In genomic region chr5:138107130-138107529, GRCm38 (mm10) we compare ENCODE assay signal across 51 mouse cellular contexts. TPM values are rescaled to one million over a fixed set of nuclear protein-coding genes. Genes with fewer than 3 reads are reported as not detected.
"Had no signal": no experiment of that assay in that cellular context is flagged by ENCODE, and none has a peak within 500 bp of the region (broad histone marks: within the 10 kb centered on the region; RNA-seq: fewer than 3 reads in every experiment).

No protein-coding gene starts in this region.

- H3K4me2 ChIP-seq: heart, embryonic 11.5 days; heart, embryonic 12.5 days; heart, embryonic 13.5 days; heart, embryonic 15.5 days; hindbrain, embryonic 12.5 days; hindbrain, embryonic 13.5 days; hindbrain, embryonic 14.5 days; hindbrain, embryonic 15.5 days; intestine, embryonic 15.5 days; kidney, embryonic 15.5 days had no signal

- DNase-seq: heart, postnatal 10 days; heart, postnatal 36 days; heart, postnatal 4 days; kidney, adult 11 months; kidney, adult 18-20 months; kidney, adult 2 months; kidney, adult 8-10 months; kidney, adult 9 months; kidney, postnatal 10 days; kidney, postnatal 14 days; kidney, postnatal 25 days; kidney, postnatal 36 days; kidney, postnatal 4 days; layer of hippocampus, adult 9-11 months; layer of hippocampus, postnatal 36 days had no signal

- H3K4me1 ChIP-seq: heart, embryonic 10.5 days; heart, embryonic 12.5 days; heart, embryonic 13.5 days; heart, embryonic 15.5 days; hindbrain, embryonic 12.5 days; hindbrain, embryonic 13.5 days; hindbrain, embryonic 15.5 days had no signal

- H3K27ac ChIP-seq: heart, embryonic 10.5 days; heart, embryonic 13.5 days; heart, embryonic 15.5 days; hindbrain, embryonic 10.5 days; hindbrain, embryonic 12.5 days; hindbrain, embryonic 13.5 days; hindbrain, embryonic 14.5 days; hindbrain, embryonic 15.5 days; hindbrain, postnatal 0 days; intestine, embryonic 15.5 days; kidney, embryonic 15.5 days; kidney, postnatal 0 days; layer of hippocampus, adult 2 months; left cerebral cortex, adult 2 months had no signal

- H3K9me3 ChIP-seq: heart, embryonic 10.5 days; heart, embryonic 12.5 days; heart, embryonic 13.5 days; heart, embryonic 15.5 days; hindbrain, embryonic 10.5 days; hindbrain, embryonic 12.5 days; hindbrain, embryonic 13.5 days; hindbrain, embryonic 15.5 days; intestine, embryonic 15.5 days; kidney, embryonic 15.5 days had no signal

- H3K9ac ChIP-seq: heart, embryonic 12.5 days; heart, embryonic 13.5 days; heart, embryonic 15.5 days; hindbrain, embryonic 12.5 days; hindbrain, embryonic 13.5 days; hindbrain, embryonic 14.5 days; hindbrain, embryonic 15.5 days; intestine, embryonic 15.5 days; kidney, embryonic 15.5 days had no signal

- H3K4me3 ChIP-seq: heart, embryonic 10.5 days; heart, embryonic 12.5 days; heart, embryonic 13.5 days; heart, embryonic 15.5 days; hindbrain, embryonic 10.5 days; hindbrain, embryonic 12.5 days; hindbrain, embryonic 13.5 days; hindbrain, embryonic 15.5 days; intestine, embryonic 15.5 days; kidney, embryonic 15.5 days; layer of hippocampus, adult 2 months; left cerebral cortex, adult 2 months had no signal

- H3K27me3 ChIP-seq: heart, embryonic 12.5 days; heart, embryonic 13.5 days; heart, embryonic 15.5 days; hindbrain, embryonic 12.5 days; hindbrain, embryonic 13.5 days; hindbrain, embryonic 15.5 days; intestine, embryonic 15.5 days; kidney, embryonic 15.5 days had no signal

- ATAC-seq: hindbrain, postnatal 0 days; inflammation-experienced regulatory T-cells, adult 6 months; intestine, embryonic 15.5 days; intestine, embryonic 16.5 days; intestine, postnatal 0 days had no signal

RNA-seq across cellular contexts. Expression of gene Smok3c, which starts 54.1 kb away (rescaled TPM):
- total RNA-seq: heart, postnatal 10 days; heart, postnatal 25 days; heart, postnatal 36 days; heart, postnatal 4 days; hematopoietic stem cell, adult 5-6 weeks; hindbrain, postnatal 0 days; layer of hippocampus, adult 18-20 months; layer of hippocampus, adult 2 months; layer of hippocampus, adult 8-10 months; layer of hippocampus, postnatal 10 days; layer of hippocampus, postnatal 14 days; layer of hippocampus, postnatal 25 days; layer of hippocampus, postnatal 36 days; left cerebral cortex, adult 18-20 months; left cerebral cortex, adult 2 months; left cerebral cortex, adult 8-10 months had no signal
- polyA plus RNA-seq: heart, embryonic 10.5 days; heart, embryonic 11.5 days; heart, embryonic 12.5 days; heart, embryonic 13.5 days; heart, embryonic 14.5 days; heart, embryonic 15.5 days; heart, embryonic 16.5 days; heart, postnatal 0 days; hindbrain, embryonic 10.5 days; hindbrain, embryonic 11.5 days; hindbrain, embryonic 12.5 days; hindbrain, embryonic 13.5 days; hindbrain, embryonic 14.5 days; hindbrain, embryonic 15.5 days; hindbrain, postnatal 0 days; inflammation-experienced regulatory T-cells, adult 6 months; intestine, embryonic 14.5 days; intestine, embryonic 15.5 days; intestine, embryonic 16.5 days; intestine, postnatal 0 days; kidney, adult 2 months; kidney, embryonic 14.5 days; kidney, embryonic 15.5 days; kidney, embryonic 16.5 days; kidney, postnatal 0 days; large intestine, adult 2 months had no signal
